Mouse (Mus musculus): ENCODE measurements around the gene Dnajc4.

Gene Dnajc4

DNA sequence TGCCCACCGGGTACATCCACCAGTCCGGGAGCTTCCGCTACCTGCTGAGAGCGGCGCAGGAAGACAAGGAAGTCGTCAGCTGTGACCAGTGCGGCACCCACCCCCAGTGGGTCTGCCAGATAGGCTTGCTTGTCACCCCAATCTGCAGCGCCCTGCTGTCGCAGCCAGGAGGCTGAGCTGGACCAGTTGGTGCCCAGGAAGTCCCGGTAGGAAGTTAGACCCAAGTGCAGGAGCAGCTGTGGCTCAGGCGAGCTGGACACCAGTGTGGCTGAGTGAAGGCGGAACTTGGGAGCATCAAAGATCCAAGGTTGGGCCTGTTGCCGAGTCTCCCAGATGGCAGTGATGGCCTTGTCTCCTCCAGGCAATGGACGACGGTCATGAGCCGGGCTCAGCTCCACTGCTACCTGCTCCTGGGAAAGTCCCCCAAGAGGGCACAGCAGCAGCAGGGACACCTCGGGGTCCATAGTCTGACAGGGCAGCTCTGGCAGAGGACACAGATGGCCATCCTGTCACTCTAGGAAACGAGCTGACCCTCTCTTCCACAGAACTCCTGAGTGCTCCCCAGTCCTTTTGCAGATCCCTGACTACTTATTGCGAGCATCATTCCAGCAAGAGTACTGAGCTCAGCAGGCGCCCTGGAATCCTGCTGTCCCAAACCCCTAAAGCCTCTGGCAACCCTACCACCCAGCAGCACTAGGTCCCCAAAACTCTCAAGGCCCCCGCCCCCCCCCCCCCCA lies 3.1 kb upstream of the Dnajc4 start:
- peak; percentile 66 to 76 for DNase-seq

DNA sequence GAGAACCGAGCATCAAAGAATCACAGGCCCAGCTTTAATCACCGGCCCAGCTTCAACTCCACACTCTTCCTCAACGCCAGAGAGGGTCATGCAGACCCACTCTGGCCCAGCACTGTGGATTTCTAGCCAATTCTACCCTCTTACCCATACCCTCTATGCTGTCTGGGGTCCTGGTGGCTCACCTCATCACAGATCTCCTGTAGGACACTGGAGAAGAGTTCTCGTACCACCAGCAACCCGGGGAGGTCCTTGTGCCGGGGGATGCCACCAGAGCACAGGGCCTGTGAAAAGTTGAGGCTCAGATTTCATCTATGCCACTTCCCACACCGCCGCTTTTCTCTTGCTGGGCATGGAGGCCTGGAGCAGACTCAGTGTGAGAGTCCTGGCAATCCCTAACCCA lies 2.1 kb upstream of the Dnajc4 start:
- peak in 1 of 2 experiments; percentile 21 for DNase-seq

DNA sequence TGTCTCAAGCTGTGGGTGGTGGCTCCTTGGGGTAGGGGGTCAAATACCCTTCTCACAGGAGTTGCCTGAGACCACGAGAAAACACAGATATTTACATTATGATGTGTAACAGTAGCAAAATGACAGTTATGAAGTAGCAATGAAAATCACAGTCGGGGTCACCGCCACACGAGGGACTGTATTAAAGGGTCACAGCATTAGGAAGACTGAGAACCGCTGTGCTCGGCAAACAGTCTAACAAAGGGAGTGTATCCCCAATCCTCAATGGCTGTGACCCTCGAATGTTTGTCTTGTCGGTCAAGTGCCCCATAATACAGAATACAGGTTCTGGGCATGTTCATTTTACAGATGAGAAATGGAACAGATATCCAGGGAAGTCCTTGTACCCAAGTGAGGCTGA lies 1.6 kb upstream of the Dnajc4 start:
- DNase-seq = no peak

GRCm38 (mm10) chr19:6993011-6993770 lies 819 bp upstream of the Dnajc4 start:
- DNase-seq = no peak

DNA sequence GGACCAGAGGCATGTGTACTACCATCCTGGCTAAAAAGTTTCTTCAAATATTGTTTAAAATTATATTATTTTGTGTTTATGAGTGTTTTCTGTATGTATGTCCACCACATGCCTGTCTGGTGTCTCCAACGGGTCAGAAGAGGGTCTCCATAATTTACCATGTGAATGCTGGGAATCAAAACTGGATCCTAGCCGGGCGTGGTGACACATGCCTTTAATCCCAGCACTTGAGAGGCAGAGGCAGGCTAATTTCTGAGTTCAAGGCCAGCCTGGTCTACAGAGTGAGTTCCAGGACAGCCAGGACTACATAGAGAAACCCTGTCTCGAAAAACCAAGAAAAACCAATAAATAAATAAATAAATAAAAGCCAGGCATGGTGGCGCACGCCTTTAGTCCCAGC lies 1.2 kb downstream of the Dnajc4 start:
- DNase-seq = peak in 1 of 2 experiments; percentile 18

- peak in 1 of 2 experiments; percentile 17 for DNase-seq
These were observed 1.7 kb downstream of the Dnajc4 start for GRCm38 (mm10) chr19:6990712-6991111.

DNA sequence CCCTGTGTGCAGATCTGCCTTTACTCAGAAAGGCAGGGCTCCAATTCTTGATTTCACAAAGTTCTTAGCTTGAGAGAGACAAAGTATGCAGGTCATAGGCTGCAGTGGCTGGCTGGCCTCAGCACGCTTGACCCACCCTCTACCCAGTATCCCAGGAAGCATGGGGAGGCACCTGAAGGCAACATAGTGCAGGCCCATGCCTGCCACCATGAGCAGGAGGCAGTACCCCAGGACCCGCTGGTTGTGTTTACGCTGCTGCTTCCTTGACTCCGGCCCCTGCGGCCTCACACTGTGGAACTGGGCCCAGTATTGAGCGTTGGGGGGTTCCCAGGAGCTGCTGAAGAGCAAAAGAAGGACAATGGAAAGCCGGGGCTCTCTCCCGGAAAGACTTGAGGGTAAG lies 3.1 kb downstream of the Dnajc4 start:
- peak in 1 of 2 experiments; percentile 17 for DNase-seq

GRCm38 (mm10) chr19:6987904-6988285 lies 4.5 kb downstream of the Dnajc4 start:
- DNase-seq = no peak

GRCm38 (mm10) chr19:6987061-6987903 lies 5.1 kb downstream of the Dnajc4 start, which contains the start of gene Vegfb:
TSS of gene Vegfb (minus strand) at chr19:6987651.
- peak; percentile 77 to 86 for DNase-seq

GRCm38 (mm10) chr19:6985951-6986708 lies 6.2 kb downstream of the Dnajc4 start:
- DNase-seq = no peak

DNA sequence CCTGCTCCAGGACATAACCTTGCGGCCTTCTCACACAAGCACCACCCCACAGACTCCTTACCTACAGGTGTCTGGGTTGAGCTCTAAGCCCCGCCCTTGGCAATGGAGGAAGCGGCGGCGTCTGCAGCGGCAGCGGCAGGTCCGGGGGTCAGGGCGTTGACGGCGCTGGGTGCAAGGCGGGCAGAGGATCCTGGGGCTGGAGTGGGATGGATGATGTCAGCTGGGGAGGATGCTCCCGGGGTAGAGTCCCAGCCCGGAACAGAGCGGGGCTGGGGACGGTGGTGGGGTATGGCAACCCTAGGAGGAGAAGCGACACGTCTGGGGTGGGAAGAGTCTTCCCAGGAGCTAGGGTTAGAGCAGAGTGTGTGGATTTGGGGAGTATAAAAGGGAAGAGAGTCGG lies 7.1 kb downstream of the Dnajc4 start:
- peak in 1 of 2 experiments; percentile 36 for DNase-seq

DNA sequence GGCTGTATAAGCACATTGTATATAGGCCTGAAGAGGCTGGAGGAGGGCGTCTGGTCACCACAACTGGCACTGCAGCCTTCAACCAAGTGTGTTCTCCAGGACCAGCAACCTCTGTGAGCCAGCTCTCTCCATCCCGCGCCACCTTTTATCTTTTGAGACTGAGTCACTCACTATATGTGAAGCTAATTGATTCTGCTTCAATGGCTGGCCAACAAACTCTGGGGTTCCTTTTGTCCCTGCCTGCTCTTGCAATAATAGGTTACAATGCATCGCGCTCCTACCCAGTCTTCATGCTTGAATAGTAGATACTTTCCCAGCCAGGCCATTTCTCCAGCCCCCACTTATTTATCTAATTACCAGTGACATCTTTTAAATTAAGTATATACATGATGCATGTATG lies 8.8 kb downstream of the Dnajc4 start:
- no peak for DNase-seq

- no peak for DNase-seq
These were observed 10.9 kb downstream of the Dnajc4 start for GRCm38 (mm10) chr19:6981465-6981864.

DNA sequence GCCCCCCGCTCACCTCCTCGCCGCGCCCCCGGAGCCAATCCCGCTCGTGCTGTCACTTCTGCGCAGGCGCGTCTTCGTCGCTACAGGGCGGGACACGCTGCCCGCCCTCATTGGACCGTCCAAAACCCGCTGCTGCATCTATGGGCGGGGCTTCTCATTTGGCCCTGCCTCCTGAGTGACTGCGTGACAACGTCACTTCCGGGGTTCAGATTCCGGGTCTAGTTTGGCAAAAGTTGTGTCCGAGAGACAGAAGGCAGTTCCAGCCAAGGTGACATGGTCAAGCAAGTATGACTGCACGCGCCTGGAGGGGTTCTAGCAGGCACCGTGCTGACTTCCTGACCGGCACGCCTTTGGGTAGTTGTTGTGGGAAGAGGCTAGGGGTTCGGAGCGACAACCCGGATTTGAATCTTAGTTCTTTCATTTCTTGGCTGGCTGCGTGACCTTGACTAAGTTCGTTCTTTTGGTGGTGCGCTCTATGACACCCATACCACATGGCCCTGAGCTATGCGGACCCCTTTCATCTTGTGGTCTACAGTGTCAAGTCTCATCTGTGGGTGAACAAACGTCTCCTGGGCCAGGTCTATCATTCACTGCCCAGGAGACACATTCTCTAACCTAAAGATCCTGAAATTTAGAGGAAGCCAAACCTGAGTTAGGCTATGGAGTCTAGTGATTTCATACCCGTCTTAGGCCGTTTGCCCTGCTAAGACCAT lies 11.8 kb downstream of the Dnajc4 start, which contains the start of gene Fkbp2:
Gene Fkbp2 (minus strand): TSS at position 121 of the 713 bp plus-strand sequence.
- peak; percentile 99 for DNase-seq

- peak; percentile 99 to 100 for DNase-seq
These were observed 12.6 kb downstream of the Dnajc4 start for GRCm38 (mm10) chr19:6979486-6980380.

DNA sequence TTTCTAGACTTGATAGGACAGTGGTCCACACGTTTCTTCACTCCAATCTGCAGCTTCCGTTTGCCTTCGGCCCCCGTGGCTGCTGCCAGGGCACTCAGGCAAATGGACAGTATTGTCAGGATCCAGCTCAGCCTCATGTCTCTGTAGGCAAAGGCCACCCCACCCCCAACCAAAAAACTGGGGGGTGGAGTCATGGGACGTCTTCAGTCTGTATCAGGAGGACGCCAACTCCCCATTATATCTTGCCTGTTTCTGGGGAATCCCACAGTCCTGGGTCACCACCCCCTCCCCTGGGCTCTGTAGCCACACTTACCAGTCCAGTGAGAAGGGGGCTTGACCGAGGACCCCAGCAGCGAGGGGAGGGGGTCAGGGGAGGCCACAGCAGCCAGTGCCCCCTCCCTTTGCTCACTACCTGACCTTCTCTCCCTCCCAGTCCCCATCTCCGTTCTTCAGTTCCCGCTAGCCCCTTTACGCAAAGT lies 13.3 kb downstream of the Dnajc4 start:
- peak; percentile 44 to 66 for DNase-seq

DNA sequence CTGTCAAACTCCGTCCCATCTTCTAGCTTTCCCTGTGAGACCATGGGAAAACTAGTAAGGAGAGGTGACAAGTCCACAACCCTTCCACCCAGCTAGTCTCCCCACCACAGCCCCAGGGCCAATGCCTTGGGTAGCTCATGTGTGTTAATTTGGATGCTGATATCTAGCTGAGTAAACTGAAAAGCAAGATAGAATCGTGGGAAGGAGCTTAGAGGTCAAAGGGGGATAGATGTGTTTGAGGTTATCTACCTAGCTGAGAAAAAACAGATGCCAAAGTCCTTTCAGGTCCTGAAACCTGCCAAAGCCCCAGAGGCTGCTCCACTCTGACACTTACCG lies 13.8 kb downstream of the Dnajc4 start:
- no peak for DNase-seq

GRCm38 (mm10) chr19:6977759-6978638 lies 14.4 kb downstream of the Dnajc4 start:
- no peak for DNase-seq
